Mouse (Mus musculus) liver, postnatal 0 days (tissue): ENCODE data around the gene Proz.

Experiments used
- CTCF ChIP-seq: sonication (generic); IDR thresholded peaks from 2 replicates; pipeline ENCODE4 v1.5.1; 2016; ENCODE audit warnings: antibody characterized with exemption, low read depth
- EP300 ChIP-seq: IDR thresholded peaks from 2 replicates; pipeline ENCODE4 v1.6.1; 2016; ENCODE audit warnings: antibody characterized with exemption, low read depth, mild to moderate bottlenecking

- TF ChIP-seq EP300 (peak; percentile 94), CTCF (no peak)
These were observed 47.4 kb downstream of the Proz start for GRCm38 (mm10) chr8:13107990-13108638.
